Mouse (Mus musculus): ENCODE measurements around the gene Angptl3.

- no peak for TF ChIP-seq POLR2A (IDR thresholded peaks at IDR 0.05; ENCODE audit: extremely low read depth, insufficient read depth, low read length)
- no peak for TF ChIP-seq CTCF (IDR thresholded peaks at IDR 0.05; ENCODE audit: low read depth, low read length)
Measured at GRCm38 (mm10) chr4:99087760-99088485, 57.2 kb downstream of the Angptl3 start.

Data from liver, adult 2 months (tissue).